Mouse (Mus musculus) liver, postnatal 0 days (tissue): ENCODE results near the gene Nav3. TPM values are rescaled to one million over a fixed set of nuclear protein-coding genes. Genes with fewer than 3 reads are reported as not detected.

Experiments used
- ATAC-seq: fragments of 200-750 bp; cut with Nextera tagmentation; 2 replicates; pipeline ENCODE4 v1.8.0; 2017; ENCODE audit warnings: mild to moderate bottlenecking, moderate library complexity
- DNase-seq: peaks from one replicate; pipeline ENCODE4 v3.0.0-alpha.2; 2016
- H3K27ac ChIP-seq: fragments of 300-500 bp; sonication (generic); 2 replicates; pipeline ENCODE4 v1.5.1; 2014; ENCODE audit warnings: antibody characterized with exemption, moderate library complexity, mild to moderate bottlenecking, low read depth
- H3K27me3 ChIP-seq: fragments of 300-500 bp; sonication (generic); 2 replicates; pipeline ENCODE4 v1.6.1; 2014; ENCODE audit warnings: low read length, control low read depth, mixed read lengths; ENCODE audit not compliant: insufficient read depth
- H3K36me3 ChIP-seq: fragments of 300-500 bp; sonication (generic); replicated peaks from 2 replicates; pipeline ENCODE4 v1.6.1; 2014; ENCODE audit warnings: mild to moderate bottlenecking, control low read depth, low read length, moderate library complexity, mixed read lengths; ENCODE audit not compliant: insufficient read depth
- H3K4me1 ChIP-seq: fragments of 300-500 bp; sonication (generic); 2 replicates; pipeline ENCODE4 v1.6.1; 2014; ENCODE audit warnings: antibody characterized with exemption, mild to moderate bottlenecking, control low read depth; ENCODE audit not compliant: insufficient read depth
- H3K4me2 ChIP-seq: fragments of 300-500 bp; sonication (generic); 2 replicates; pipeline ENCODE4 v1.6.1; 2014; ENCODE audit warnings: low read depth, mild to moderate bottlenecking, low read length, moderate library complexity, mixed read lengths
- H3K4me3 ChIP-seq: fragments of 300-500 bp; sonication (generic); 2 replicates; pipeline ENCODE4 v1.5.1; 2014; ENCODE audit warnings: low read depth, low read length
- H3K9ac ChIP-seq: fragments of 300-500 bp; sonication (generic); replicated peaks from 2 replicates; pipeline ENCODE4 v1.6.1; 2014; ENCODE audit warnings: mild to moderate bottlenecking, moderate library complexity
- H3K9me3 ChIP-seq: fragments of 300-500 bp; sonication (generic); 2 replicates; pipeline ENCODE4 v1.6.1; 2016; ENCODE audit warnings: mild to moderate bottlenecking, control low read depth, low read length, mixed read lengths
- CTCF ChIP-seq: sonication (generic); IDR thresholded peaks from 2 replicates; pipeline ENCODE4 v1.5.1; 2016; ENCODE audit warnings: antibody characterized with exemption, low read depth
- EP300 ChIP-seq: IDR thresholded peaks from 2 replicates; pipeline ENCODE4 v1.6.1; 2016; ENCODE audit warnings: antibody characterized with exemption, low read depth, mild to moderate bottlenecking
- WGBS: fragments of 180-500 bp; shearing (Covaris S2); extraction: QIAGEN DNeasy Blood & Tissue Kit; methylation state at CpG from one replicate; pipeline ENCODE4 v1.1.7; 2014; ENCODE audit not compliant: insufficient replicate concordance; 5-methylcytosine and 5-hydroxymethylcytosine counted together
- polyA plus RNA-seq: library from polyadenylated mRNA; unstranded; fragments of >200 nt; fragmentation: Nextera tagmentation; extraction: Ambion mirVana; gene quantifications from 2 replicates; pipeline ENCODE4 v1.2.1, GENCODE M21; 2015

Nav3 gene
- polyA plus RNA-seq, 1 experiment from 2014 or later, result 0.04 TPM

- H3K4me3 ChIP-seq, result no peak overlapping the region
- no peak overlapping the region for H3K4me2 ChIP-seq
- DNase-seq, result no peak
- no peak overlapping the region for H3K9ac ChIP-seq
- WGBS, result 84% methylated on average over 3 of the region's 3 CpGs
- TF ChIP-seq CTCF (no peak), EP300 (no peak)
- no peak for ATAC-seq
- no peaks in the 10 kb centered on the region for H3K27me3 ChIP-seq
- H3K4me1 ChIP-seq, result no peaks in the 10 kb centered on the region
- H3K36me3 ChIP-seq, result no peaks in the 10 kb centered on the region
- H3K27ac ChIP-seq, result no peak overlapping the region
- no peaks in the 10 kb centered on the region for H3K9me3 ChIP-seq
These were observed 566.9 kb downstream of the Nav3 start for GRCm38 (mm10) chr10:109889171-109889475.

GRCm38 (mm10) chr10:109888355-109889170 is 567.4 kb downstream of the Nav3 start:
- DNase-seq (no peak), ATAC-seq (no peak)
- Histone ChIP-seq H3K4me1 (no peaks in the 10 kb centered on the region), H3K9me3 (no peaks in the 10 kb centered on the region), H3K36me3 (no peaks in the 10 kb centered on the region), H3K4me3 (no peak overlapping the region), H3K27me3 (no peaks in the 10 kb centered on the region), H3K27ac (no peak overlapping the region), H3K9ac (no peak overlapping the region), H3K4me2 (no peak overlapping the region)
- WGBS, result 79% methylated on average over 11 of the region's 11 CpGs
- TF ChIP-seq EP300, result no peak
- no peak for TF ChIP-seq CTCF

GRCm38 (mm10) chr10:109887160-109887559 is 568.8 kb downstream of the Nav3 start:
- no peaks in the 10 kb centered on the region for H3K9me3 ChIP-seq
- 69% methylated on average over 3 of the region's 3 CpGs for WGBS
- H3K4me1 ChIP-seq, result no peaks in the 10 kb centered on the region
- H3K4me3 ChIP-seq, result no peak overlapping the region
- DNase-seq, result no peak
- no peak overlapping the region for H3K27ac ChIP-seq
- no peak overlapping the region for H3K9ac ChIP-seq
- no peak for ATAC-seq
- no peaks in the 10 kb centered on the region for H3K36me3 ChIP-seq
- H3K4me2 ChIP-seq, result no peak overlapping the region
- TF ChIP-seq CTCF (no peak), EP300 (no peak)
- H3K27me3 ChIP-seq, result no peaks in the 10 kb centered on the region

- WGBS, result 71% methylated on average over 4 of the region's 4 CpGs
- Histone ChIP-seq H3K27me3 (no peaks in the 10 kb centered on the region), H3K9ac (no peak overlapping the region), H3K27ac (no peak overlapping the region), H3K4me1 (no peaks in the 10 kb centered on the region), H3K36me3 (no peaks in the 10 kb centered on the region), H3K9me3 (no peaks in the 10 kb centered on the region), H3K4me2 (no peak overlapping the region), H3K4me3 (no peak overlapping the region)
- ATAC-seq (no peak), DNase-seq (no peak)
- no peak for TF ChIP-seq CTCF
- no peak for TF ChIP-seq EP300
These were observed 579.9 kb downstream of the Nav3 start for GRCm38 (mm10) chr10:109876107-109876506.

GRCm38 (mm10) chr10:109875312-109875830 is 580.6 kb downstream of the Nav3 start:
- DNase-seq, result no peak
- H3K4me1 ChIP-seq, result no peaks in the 10 kb centered on the region

GRCm38 (mm10) chr10:109874652-109875311 is 581.2 kb downstream of the Nav3 start:
- ATAC-seq (no peak), DNase-seq (no peak)
- no peaks in the 10 kb centered on the region for H3K36me3 ChIP-seq
- no peaks in the 10 kb centered on the region for H3K9me3 ChIP-seq
- H3K27ac ChIP-seq, result no peak overlapping the region
- WGBS, result 57% methylated on average over 5 of the region's 5 CpGs
- H3K4me2 ChIP-seq, result no peak overlapping the region
- H3K4me3 ChIP-seq, result no peak overlapping the region
- H3K9ac ChIP-seq, result no peak overlapping the region
- no peaks in the 10 kb centered on the region for H3K27me3 ChIP-seq
- H3K4me1 ChIP-seq, result no peaks in the 10 kb centered on the region
- TF ChIP-seq EP300, result no peak
- no peak for TF ChIP-seq CTCF

More at GRCm38 (mm10) chr10:109875312-109875830, 580.6 kb downstream of the Nav3 start:
- Histone ChIP-seq H3K27ac (no peak overlapping the region), H3K4me2 (no peak overlapping the region), H3K36me3 (no peaks in the 10 kb centered on the region), H3K9me3 (no peaks in the 10 kb centered on the region), H3K9ac (no peak overlapping the region), H3K4me3 (no peak overlapping the region), H3K27me3 (no peaks in the 10 kb centered on the region)
- TF ChIP-seq CTCF (no peak), EP300 (no peak)
- ATAC-seq, result no peak
